Mouse (Mus musculus): ENCODE results near the gene Xrcc6.

DNA sequence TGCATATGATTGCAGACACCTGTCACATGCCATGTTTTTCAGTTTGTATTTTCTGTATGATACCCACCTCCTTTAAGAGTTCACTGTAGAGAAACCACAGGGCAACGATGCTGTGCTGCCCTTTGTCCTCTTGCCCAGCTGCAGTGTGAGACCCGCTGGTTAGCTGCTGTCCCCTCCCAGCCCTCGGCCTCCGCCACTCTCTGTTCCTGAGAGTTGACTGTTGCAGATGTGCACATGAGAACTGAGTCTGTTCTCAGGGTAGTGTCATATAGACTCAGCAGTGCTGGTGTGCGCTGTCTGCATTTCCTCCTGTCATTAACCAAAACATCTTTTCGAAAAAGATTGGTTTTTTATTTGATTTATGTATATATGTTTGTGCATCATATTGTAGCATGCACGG, 44.8 kb downstream of the Xrcc6 start:
- TF ChIP-seq CTCF (IDR thresholded peaks at IDR 0.05) = no peak
- no peak for TF ChIP-seq POLR2A (IDR thresholded peaks at IDR 0.05; ENCODE audit: insufficient read depth, low read depth, low read length)

Measured in heart, adult 2 months (tissue).